Mouse (Mus musculus): ENCODE data around the gene Nexn. TPM values are rescaled to one million over a fixed set of nuclear protein-coding genes. Genes with fewer than 3 reads are reported as not detected.
"Not testable (repeated sequence)": the region's sequence is repeated elsewhere in the genome, so short reads cannot be mapped to it uniquely, and the experiment has no call there.

The Nexn gene
- 1 to 10 TPM; 6.5 to 9.8 (median 7.7) TPM for total RNA-seq (2022)

GRCm38 (mm10) chr3:152266036-152266421 is at the start of gene Nexn:
Gene Nexn, minus strand, starts transcription at chr3:152266350.
- DNase-seq (ENCODE audit: low spot score in 2 of 2), result no peak

GRCm38 (mm10) chr3:152315613-152316012 is 49.5 kb upstream of the Nexn start:
- DNase-seq (ENCODE audit: low spot score in 2 of 2), result peak; percentile 26 to 41

- DNase-seq (ENCODE audit: low spot score in 2 of 2), result not testable (repeated sequence)
Observed at GRCm38 (mm10) chr3:152314666-152315065, 48.5 kb upstream of the Nexn start.

- DNase-seq (ENCODE audit: low spot score in 2 of 2), result no peak
Observed at GRCm38 (mm10) chr3:152309250-152309645, 43.1 kb upstream of the Nexn start.

GRCm38 (mm10) chr3:152308485-152309249 is 42.5 kb upstream of the Nexn start:
- DNase-seq (ENCODE audit: low spot score in 2 of 2), result no peak

- DNase-seq (ENCODE audit: low spot score in 2 of 2), result no peak
Observed at GRCm38 (mm10) chr3:152305971-152306370, 39.8 kb upstream of the Nexn start.

GRCm38 (mm10) chr3:152305080-152305479 is 38.9 kb upstream of the Nexn start:
- DNase-seq (ENCODE audit: low spot score in 2 of 2), result no peak

GRCm38 (mm10) chr3:152304093-152304815 is 38.1 kb upstream of the Nexn start:
- DNase-seq (ENCODE audit: low spot score in 2 of 2), result no peak

- no peak for DNase-seq (ENCODE audit: low spot score in 2 of 2)
Observed at GRCm38 (mm10) chr3:152302991-152303390, 36.8 kb upstream of the Nexn start.

GRCm38 (mm10) chr3:152300376-152301337 is 34.5 kb upstream of the Nexn start:
- DNase-seq (ENCODE audit: low spot score in 2 of 2), result no peak

GRCm38 (mm10) chr3:152295896-152296295 is 29.7 kb upstream of the Nexn start:
- DNase-seq (ENCODE audit: low spot score in 2 of 2), result no peak

- DNase-seq (ENCODE audit: low spot score in 2 of 2), result no peak
Observed at GRCm38 (mm10) chr3:152294400-152294799, 28.2 kb upstream of the Nexn start.

- DNase-seq (ENCODE audit: low spot score in 2 of 2), result no peak
Observed at GRCm38 (mm10) chr3:152293530-152294181, 27.5 kb upstream of the Nexn start.

GRCm38 (mm10) chr3:152291895-152292294 is 25.7 kb upstream of the Nexn start:
- no peak for DNase-seq (ENCODE audit: low spot score in 2 of 2)

GRCm38 (mm10) chr3:152290175-152290798 is 24.1 kb upstream of the Nexn start:
- no peak for DNase-seq (ENCODE audit: low spot score in 2 of 2)

- no peak for DNase-seq (ENCODE audit: low spot score in 2 of 2)
Observed at GRCm38 (mm10) chr3:152288740-152289139, 22.6 kb upstream of the Nexn start.

- DNase-seq (ENCODE audit: low spot score in 2 of 2), result no peak
Observed at GRCm38 (mm10) chr3:152288276-152288675, 22.1 kb upstream of the Nexn start.

- DNase-seq (ENCODE audit: low spot score in 2 of 2), result no peak
Observed at GRCm38 (mm10) chr3:152287810-152288209, 21.7 kb upstream of the Nexn start.

GRCm38 (mm10) chr3:152284759-152285158 is 18.6 kb upstream of the Nexn start:
- DNase-seq (ENCODE audit: low spot score in 2 of 2), result no peak

- DNase-seq (ENCODE audit: low spot score in 2 of 2), result no peak
Observed at GRCm38 (mm10) chr3:152284306-152284705, 18.2 kb upstream of the Nexn start.

- no peak for DNase-seq (ENCODE audit: low spot score in 2 of 2)
Observed at GRCm38 (mm10) chr3:152282126-152282525, 16.0 kb upstream of the Nexn start.
